Mouse (Mus musculus) E14TG2a.4 (cell line): ENCODE data around the gene Alg12.

Source experiments
- H3K27me3 ChIP-seq: 2 replicates; pipeline ENCODE4 v1.6.1; 2014; ENCODE audit warnings: low read length, control low read depth; ENCODE audit not compliant: insufficient read depth
- H3K36me3 ChIP-seq: 2 replicates; pipeline ENCODE4 v1.6.1; 2014; ENCODE audit warnings: low read length, control low read depth; ENCODE audit not compliant: insufficient read depth
- H3K4me1 ChIP-seq: replicated peaks from 2 replicates; pipeline ENCODE4 v1.6.1; 2014; ENCODE audit warnings: low read depth, low read length, control low read depth
- H3K4me3 ChIP-seq: replicated peaks from 2 replicates; pipeline ENCODE4 v1.5.1; 2014; ENCODE audit warnings: mild to moderate bottlenecking, low read length
- H3K9me3 ChIP-seq: 2 replicates; pipeline ENCODE4 v1.6.1; 2014; ENCODE audit warnings: low read length, control low read depth
- CTCF ChIP-seq: conservative IDR thresholded peaks from 2 replicates; pipeline ENCODE4 v1.5.1; 2014; ENCODE audit warnings: low read length
- NANOG ChIP-seq: IDR thresholded peaks from 2 replicates; pipeline ENCODE4 v1.6.1; 2014; ENCODE audit warnings: borderline replicate concordance, low read length, mixed read lengths
- POU5F1 ChIP-seq: IDR thresholded peaks from 2 replicates; pipeline ENCODE4 v1.6.1; 2014; ENCODE audit warnings: low read length, borderline replicate concordance

Alg12 gene

DNA sequence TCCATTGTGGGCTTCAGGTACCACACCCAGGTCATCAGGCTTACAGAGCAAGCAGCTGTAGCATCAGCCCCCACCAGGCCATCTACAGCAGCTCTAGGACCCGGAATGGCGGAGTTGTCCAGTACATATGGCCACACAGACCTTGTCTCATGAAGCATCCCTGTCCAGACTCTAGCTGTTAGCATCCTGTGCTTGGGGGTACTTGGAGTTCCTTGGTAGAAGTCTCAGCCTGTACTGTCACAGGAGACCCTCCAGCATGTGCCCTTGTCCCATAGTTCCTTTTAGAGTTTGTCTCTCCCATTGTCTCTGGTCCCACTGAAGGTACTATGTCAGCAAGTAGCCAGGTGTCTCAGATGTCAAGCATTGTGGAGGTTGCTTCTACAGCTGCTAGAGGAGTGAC lies 30.5 kb upstream of the Alg12 start:
- Histone ChIP-seq H3K36me3 (no peaks in the 10 kb centered on the region), H3K4me3 (no peak overlapping the region), H3K4me1 (peaks cover 53% of the 10 kb centered on the region), H3K27me3 (0 out of 2 replicates have a peak, but pooled peaks cover 3% of the 10 kb centered on the region), H3K9me3 (peaks cover 9% of the 10 kb centered on the region)
- TF ChIP-seq NANOG (no peak), POU5F1 (no peak), CTCF (no peak)

DNA sequence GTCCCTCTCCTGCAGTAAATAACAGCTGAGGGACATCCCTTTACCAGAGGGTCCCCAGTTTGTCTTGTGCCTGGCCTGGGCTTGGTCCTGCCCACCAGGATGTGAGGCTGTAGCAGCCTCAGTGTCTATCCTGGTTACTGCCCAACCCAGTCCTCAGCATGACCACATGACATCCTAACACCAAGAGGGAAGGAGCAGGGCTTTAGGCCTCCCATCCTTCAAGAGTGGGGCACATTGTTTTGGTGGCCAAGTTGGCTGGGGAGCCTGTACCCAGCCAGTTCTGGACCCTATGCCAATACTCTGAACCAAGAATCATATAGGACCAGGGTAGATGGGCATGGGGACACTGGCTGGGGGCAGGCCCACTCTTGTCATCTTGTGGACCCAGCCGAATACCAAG lies 29.5 kb upstream of the Alg12 start:
- TF ChIP-seq NANOG, result no peak
- no peak for TF ChIP-seq POU5F1
- TF ChIP-seq CTCF, result no peak
- no peak overlapping the region for H3K4me3 ChIP-seq
- no peaks in the 10 kb centered on the region for H3K36me3 ChIP-seq
- H3K27me3 ChIP-seq, result 0 out of 2 replicates have a peak, but pooled peaks cover 3% of the 10 kb centered on the region
- H3K9me3 ChIP-seq, result peaks cover 9% of the 10 kb centered on the region
- peaks cover 47% of the 10 kb centered on the region for H3K4me1 ChIP-seq

- TF ChIP-seq NANOG, result no peak
- no peak for TF ChIP-seq CTCF
- TF ChIP-seq POU5F1, result no peak
- no peak overlapping the region for H3K4me3 ChIP-seq
- 0 out of 2 replicates have a peak, but pooled peaks cover 3% of the 10 kb centered on the region for H3K27me3 ChIP-seq
- H3K9me3 ChIP-seq, result peaks cover 9% of the 10 kb centered on the region
- H3K4me1 ChIP-seq, result peaks cover 28% of the 10 kb centered on the region
- H3K36me3 ChIP-seq, result no peaks in the 10 kb centered on the region
Observed at GRCm38 (mm10) chr15:88844966-88845365, 25.8 kb upstream of the Alg12 start.

DNA sequence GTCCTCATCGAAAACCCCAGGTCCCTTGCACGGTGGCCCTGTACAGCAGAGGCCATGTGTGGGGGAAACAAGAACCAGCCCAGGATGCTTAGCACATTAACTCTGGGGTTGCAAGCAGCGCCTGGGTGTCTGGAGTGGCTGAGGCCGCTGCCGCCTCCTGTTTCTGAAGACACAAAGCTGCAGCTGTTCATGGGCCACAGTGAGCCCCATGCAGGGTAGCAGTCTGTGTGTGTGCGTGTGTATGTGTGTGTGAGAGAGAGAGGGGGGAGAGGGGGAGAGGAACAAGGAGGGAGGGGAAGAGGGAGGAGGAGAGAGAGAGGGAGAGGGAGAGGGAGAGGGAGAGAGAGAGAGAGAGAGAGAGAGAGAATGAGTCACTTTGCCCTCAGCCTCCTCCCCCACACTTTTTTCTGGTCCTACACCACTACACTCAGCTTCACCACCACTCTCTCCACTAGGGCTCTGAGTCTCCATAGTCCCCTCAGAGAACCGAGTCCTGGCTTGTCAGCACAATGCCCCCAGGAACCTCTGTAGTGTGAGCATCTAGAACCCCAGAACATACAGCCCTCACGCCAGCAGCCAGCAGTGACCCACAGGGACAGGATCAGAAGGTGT lies 24.5 kb upstream of the Alg12 start:
- TF ChIP-seq CTCF (no peak), POU5F1 (no peak), NANOG (no peak)

DNA sequence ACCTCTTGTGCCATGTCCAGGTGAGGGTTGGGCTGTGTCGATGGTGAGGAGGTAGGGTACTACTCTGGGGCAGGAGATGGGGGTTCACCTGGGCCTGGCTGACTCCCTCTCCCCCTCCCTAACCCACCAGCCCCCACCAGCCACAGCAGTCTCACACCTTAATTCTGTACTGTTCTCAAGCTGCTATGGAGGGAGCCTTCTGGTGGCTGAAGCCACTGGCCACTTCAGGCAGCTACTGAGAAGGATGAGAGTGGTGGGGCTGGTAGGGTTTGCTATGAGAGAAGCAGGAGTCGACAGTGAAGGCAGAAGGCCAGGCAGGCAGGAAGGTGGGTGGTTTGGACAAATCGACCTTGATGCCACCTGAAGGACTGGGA lies 23.2 kb upstream of the Alg12 start:
- Histone ChIP-seq H3K27me3 (0 out of 2 replicates have a peak, but pooled peaks cover 3% of the 10 kb centered on the region), H3K9me3 (peaks cover 9% of the 10 kb centered on the region), H3K36me3 (no peaks in the 10 kb centered on the region), H3K4me1 (peaks cover 45% of the 10 kb centered on the region), H3K4me3 (no peak overlapping the region)
- TF ChIP-seq NANOG (no peak), POU5F1 (no peak), CTCF (no peak)

More for the DNA sequence above, 24.5 kb upstream of the Alg12 start:
- Histone ChIP-seq H3K4me1 (peaks cover 40% of the 10 kb centered on the region), H3K9me3 (peaks cover 9% of the 10 kb centered on the region), H3K36me3 (no peaks in the 10 kb centered on the region), H3K4me3 (no peak overlapping the region), H3K27me3 (0 out of 2 replicates have a peak, but pooled peaks cover 3% of the 10 kb centered on the region)

- Histone ChIP-seq H3K27me3 (0 out of 2 replicates have a peak, but pooled peaks cover 3% of the 10 kb centered on the region), H3K9me3 (peaks cover 9% of the 10 kb centered on the region), H3K4me3 (no peak overlapping the region), H3K4me1 (peaks cover 43% of the 10 kb centered on the region), H3K36me3 (no peaks in the 10 kb centered on the region)
- TF ChIP-seq NANOG (no peak), POU5F1 (no peak), CTCF (no peak)
Observed at GRCm38 (mm10) chr15:88841580-88842299, 22.6 kb upstream of the Alg12 start.

GRCm38 (mm10) chr15:88841160-88841559 lies 22.0 kb upstream of the Alg12 start:
- H3K4me3 ChIP-seq, result no peak overlapping the region
- H3K4me1 ChIP-seq, result peaks cover 49% of the 10 kb centered on the region
- TF ChIP-seq NANOG (no peak), CTCF (no peak), POU5F1 (no peak)
- H3K27me3 ChIP-seq, result 0 out of 2 replicates have a peak, but pooled peaks cover 3% of the 10 kb centered on the region
- H3K9me3 ChIP-seq, result peaks cover 9% of the 10 kb centered on the region
- no peaks in the 10 kb centered on the region for H3K36me3 ChIP-seq

DNA sequence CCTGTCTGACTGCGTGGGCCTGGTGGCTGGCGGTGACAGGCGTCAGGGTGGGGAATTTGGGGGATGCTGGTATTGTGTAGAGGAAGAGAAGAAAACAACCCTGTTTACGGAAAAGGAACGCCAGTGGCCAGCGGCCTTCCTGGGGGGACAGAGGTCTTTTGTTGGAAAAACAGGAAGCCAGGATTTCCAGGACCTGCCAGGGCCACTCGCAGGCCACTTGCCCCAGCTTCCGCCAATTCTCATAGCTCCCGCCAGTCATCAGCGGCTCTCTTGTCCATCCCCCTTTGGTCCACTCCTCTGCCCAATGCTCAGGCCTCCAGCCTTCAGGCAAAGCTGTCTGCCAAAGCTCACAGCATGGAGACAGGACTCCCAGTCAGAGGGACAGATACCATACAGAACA lies 21.0 kb upstream of the Alg12 start:
- peak overlapping the region; percentile 65 for H3K4me3 ChIP-seq
- peaks cover 57% of the 10 kb centered on the region for H3K4me1 ChIP-seq
- 0 out of 2 replicates have a peak, but pooled peaks cover 4% of the 10 kb centered on the region for H3K36me3 ChIP-seq
- 0 out of 2 replicates have a peak, but pooled peaks cover 3% of the 10 kb centered on the region for H3K27me3 ChIP-seq
- TF ChIP-seq CTCF (no peak), NANOG (no peak), POU5F1 (no peak)
- H3K9me3 ChIP-seq, result peaks cover 1% of the 10 kb centered on the region; the same call in 1 of the 2 replicates

GRCm38 (mm10) chr15:88839271-88839670 lies 20.2 kb upstream of the Alg12 start:
- H3K27me3 ChIP-seq, result no peaks in the 10 kb centered on the region
- H3K4me3 ChIP-seq, result peak overlapping the region; percentile 65
- no peak for TF ChIP-seq POU5F1
- TF ChIP-seq NANOG, result no peak
- no peak for TF ChIP-seq CTCF
- peaks cover 12% of the 10 kb centered on the region for H3K36me3 ChIP-seq
- H3K4me1 ChIP-seq, result peaks cover 62% of the 10 kb centered on the region
- no peaks in the 10 kb centered on the region for H3K9me3 ChIP-seq
